Mouse (Mus musculus): ENCODE results near the gene Pgk2. TPM values are rescaled to one million over a fixed set of nuclear protein-coding genes. Genes with fewer than 3 reads are reported as not detected.
"Not testable (repeated sequence)": the region's sequence is repeated elsewhere in the genome, so short reads cannot be mapped to it uniquely, and the experiment has no call there.

Gene Pgk2
- not detected in 2 replicates for polyA plus RNA-seq (2015; fragmentation: Nextera tagmentation; extraction: Ambion mirVana)

GRCm38 (mm10) chr17:40208540-40208939, at the start of gene Pgk2:
Gene Pgk2 (minus strand): TSS chr17:40208640.
- Histone ChIP-seq H3K9me3 (replicated peaks; ENCODE audit: control insufficient read depth, low read length) (no peaks in the 10 kb centered on the region), H3K4me1 (ENCODE audit: control insufficient read depth, insufficient read depth, low read length) (no peaks in the 10 kb centered on the region), H3K36me3 (ENCODE audit: control insufficient read depth, insufficient read depth, low read length) (no peaks in the 10 kb centered on the region), H3K9ac (ENCODE audit: low read length) (no peak within 1 kb of the TSS), H3K4me3 (replicated peaks; ENCODE audit: low read length) (no peak within 1 kb of the TSS), H3K27ac (ENCODE audit: low read length) (no peak within 1 kb of the TSS), H3K4me2 (ENCODE audit: low read depth, low read length) (no peak within 1 kb of the TSS), H3K27me3 (ENCODE audit: control insufficient read depth, insufficient read depth, low read length) (no peaks in the 10 kb centered on the region)
- no peak for ATAC-seq (ENCODE audit: insufficient read depth, low FRiP score)
- WGBS: 73% methylated on average over 4 of the region's 4 CpGs

- Histone ChIP-seq H3K4me3 (replicated peaks; ENCODE audit: low read length) (no peak overlapping the region), H3K27me3 (ENCODE audit: control insufficient read depth, insufficient read depth, low read length) (no peaks in the 10 kb centered on the region), H3K36me3 (ENCODE audit: control insufficient read depth, insufficient read depth, low read length) (no peaks in the 10 kb centered on the region), H3K9ac (ENCODE audit: low read length) (no peak overlapping the region), H3K4me1 (ENCODE audit: control insufficient read depth, insufficient read depth, low read length) (no peaks in the 10 kb centered on the region), H3K9me3 (replicated peaks; ENCODE audit: control insufficient read depth, low read length) (no peaks in the 10 kb centered on the region), H3K4me2 (ENCODE audit: low read depth, low read length) (no peak overlapping the region), H3K27ac (ENCODE audit: low read length) (no peak overlapping the region)
- no peak for ATAC-seq (ENCODE audit: insufficient read depth, low FRiP score)
- WGBS: 74% methylated on average over 1 of the region's 1 CpGs
Observed at GRCm38 (mm10) chr17:40252487-40252886, 44.0 kb upstream of the Pgk2 start.

DNA sequence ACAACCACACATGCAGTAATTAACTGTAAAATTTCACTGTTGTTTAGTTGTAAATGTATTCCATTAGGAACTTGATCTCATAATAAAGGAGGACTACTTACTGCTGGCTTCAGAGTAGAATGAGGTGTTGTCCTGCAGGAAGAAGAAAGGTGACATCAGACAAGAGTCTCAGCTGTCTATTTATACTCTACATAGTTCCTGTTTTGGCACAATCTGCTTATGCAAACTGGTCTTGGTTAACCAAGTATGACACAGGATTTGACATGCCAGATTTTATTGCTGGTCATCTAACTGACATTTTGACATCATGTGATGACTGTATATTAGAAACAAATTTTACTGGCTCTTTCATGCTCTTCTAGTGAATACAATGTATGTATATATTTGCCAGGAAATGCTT, 33.7 kb upstream of the Pgk2 start, which contains the start of gene Crisp3:
Gene Crisp3 (minus strand): TSS at position 154 of the 400 bp plus-strand sequence.
- H3K4me3 ChIP-seq (replicated peaks; ENCODE audit: low read length): no peak within 1 kb of the TSS

GRCm38 (mm10) chr17:40201803-40202202, 6.6 kb downstream of the Pgk2 start:
- H3K9ac ChIP-seq (ENCODE audit: low read length); H3K27ac ChIP-seq (ENCODE audit: low read length); H3K4me2 ChIP-seq (ENCODE audit: low read depth, low read length); H3K36me3 ChIP-seq (ENCODE audit: control insufficient read depth, insufficient read depth, low read length); ATAC-seq (ENCODE audit: insufficient read depth, low FRiP score); H3K9me3 ChIP-seq (replicated peaks; ENCODE audit: control insufficient read depth, low read length); H3K4me3 ChIP-seq (replicated peaks; ENCODE audit: low read length); H3K27me3 ChIP-seq (ENCODE audit: control insufficient read depth, insufficient read depth, low read length); H3K4me1 ChIP-seq (ENCODE audit: control insufficient read depth, insufficient read depth, low read length): not testable (repeated sequence)

More for the DNA sequence above, 33.7 kb upstream of the Pgk2 start, which contains the start of gene Crisp3:
- no peak within 1 kb of the TSS for H3K27ac ChIP-seq (ENCODE audit: low read length)
- no peak within 1 kb of the TSS for H3K9ac ChIP-seq (ENCODE audit: low read length)
- no peak for ATAC-seq (ENCODE audit: insufficient read depth, low FRiP score)
- H3K27me3 ChIP-seq (ENCODE audit: control insufficient read depth, insufficient read depth, low read length): no peaks in the 10 kb centered on the region
- no peaks in the 10 kb centered on the region for H3K36me3 ChIP-seq (ENCODE audit: control insufficient read depth, insufficient read depth, low read length)
- H3K9me3 ChIP-seq (replicated peaks; ENCODE audit: control insufficient read depth, low read length): no peaks in the 10 kb centered on the region
- no peak within 1 kb of the TSS for H3K4me2 ChIP-seq (ENCODE audit: low read depth, low read length)
- no peaks in the 10 kb centered on the region for H3K4me1 ChIP-seq (ENCODE audit: control insufficient read depth, insufficient read depth, low read length)

- H3K9me3 ChIP-seq (replicated peaks; ENCODE audit: control insufficient read depth, low read length); H3K27ac ChIP-seq (ENCODE audit: low read length); H3K4me2 ChIP-seq (ENCODE audit: low read depth, low read length); H3K4me3 ChIP-seq (replicated peaks; ENCODE audit: low read length); H3K27me3 ChIP-seq (ENCODE audit: control insufficient read depth, insufficient read depth, low read length); H3K4me1 ChIP-seq (ENCODE audit: control insufficient read depth, insufficient read depth, low read length); H3K36me3 ChIP-seq (ENCODE audit: control insufficient read depth, insufficient read depth, low read length); ATAC-seq (ENCODE audit: insufficient read depth, low FRiP score); H3K9ac ChIP-seq (ENCODE audit: low read length): not testable (repeated sequence)
- WGBS: 87% methylated on average over 4 of the region's 4 CpGs
Observed at GRCm38 (mm10) chr17:40190192-40190591, 18.2 kb downstream of the Pgk2 start.

DNA sequence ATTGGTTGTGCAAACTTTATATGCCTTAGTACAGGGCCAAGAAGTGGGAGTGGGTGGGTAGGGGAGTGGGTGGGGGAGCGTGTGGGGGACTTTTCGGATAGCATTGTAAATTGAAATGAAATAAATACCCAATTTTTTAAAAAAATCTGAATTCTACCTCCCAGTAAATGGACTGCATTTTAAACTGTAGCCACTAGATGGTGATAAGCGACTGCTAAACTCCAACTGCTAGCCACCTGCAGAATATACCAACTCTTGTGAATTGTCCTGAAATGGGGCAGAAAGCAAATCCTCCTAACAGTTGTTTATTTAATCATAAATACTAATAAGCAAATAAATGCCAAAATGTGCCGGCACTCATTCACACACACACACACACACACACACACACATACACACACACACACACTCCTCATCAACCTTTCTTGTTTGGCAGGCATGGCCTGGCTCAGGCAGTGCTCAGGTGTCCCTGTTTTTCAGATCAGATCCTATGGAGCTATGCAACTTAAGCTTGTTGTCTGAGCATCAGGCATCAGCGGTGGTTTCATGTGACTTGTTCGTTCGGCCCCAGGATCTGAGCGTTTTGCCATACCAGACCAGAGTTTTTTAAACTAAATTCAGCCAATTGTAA, 50.6 kb downstream of the Pgk2 start:
- H3K4me3 ChIP-seq (replicated peaks; ENCODE audit: low read length); ATAC-seq (ENCODE audit: insufficient read depth, low FRiP score); H3K27ac ChIP-seq (ENCODE audit: low read length); H3K27me3 ChIP-seq (ENCODE audit: control insufficient read depth, insufficient read depth, low read length); H3K9me3 ChIP-seq (replicated peaks; ENCODE audit: control insufficient read depth, low read length); H3K36me3 ChIP-seq (ENCODE audit: control insufficient read depth, insufficient read depth, low read length); H3K9ac ChIP-seq (ENCODE audit: low read length); H3K4me2 ChIP-seq (ENCODE audit: low read depth, low read length); H3K4me1 ChIP-seq (ENCODE audit: control insufficient read depth, insufficient read depth, low read length): not testable (repeated sequence)
- 35% methylated on average over 8 of the region's 8 CpGs for WGBS

Other genes starting within 250 kb of the Pgk2 start
- not detected in 2 replicates for gene AC192777.2, start 113.2 kb downstream of the Pgk2 start, polyA plus RNA-seq (2015; fragmentation: Nextera tagmentation; extraction: Ambion mirVana)
- not detected in 2 replicates for gene Crisp3, start 33.6 kb upstream of the Pgk2 start, polyA plus RNA-seq (2015; fragmentation: Nextera tagmentation; extraction: Ambion mirVana)
- 0.58 and 1.5 TPM in 2 replicates for gene Crisp1, start 110.6 kb upstream of the Pgk2 start, polyA plus RNA-seq (2015; fragmentation: Nextera tagmentation; extraction: Ambion mirVana)

Measured in stomach, embryonic 16.5 days (tissue).